Mouse (Mus musculus) erythroblast, embryonic 14.5 days (primary cell): Measurements from ENCODE around the gene Fosl2.

ENCODE experiments used
- GATA1 ChIP-seq: IDR thresholded peaks from 2 replicates; pipeline ENCODE4 v1.6.1; 2012; ENCODE audit warnings: low read length, inconsistent platforms, mixed read lengths
- TAL1 ChIP-seq: IDR thresholded peaks from 3 replicates; pipeline ENCODE4 v1.6.1; 2012; ENCODE audit warnings: low read length, inconsistent platforms, mixed read lengths

GRCm38 (mm10) chr5:32089481-32089880, 46.1 kb upstream of the Fosl2 start:
- no peak for TF ChIP-seq GATA1
- no peak for TF ChIP-seq TAL1
